Mouse (Mus musculus) activated CD4-positive, CD25-positive, alpha-beta regulatory T cell, adult 4 months (primary cell): Measurements from ENCODE around the gene Nucks1. TPM values are rescaled to one million over a fixed set of nuclear protein-coding genes. Genes with fewer than 3 reads are reported as not detected.

Source experiments
- ATAC-seq: one replicate; pipeline ENCODE4 v1.8.0; 2017
- polyA plus RNA-seq, 2 experiments: library from polyadenylated mRNA; unstranded; fragments of 100-300 nt; shearing (Covaris generic); gene quantifications; one replicate each; pipeline ENCODE4 v1.2.1; 2017

Nucks1 gene
- polyA plus RNA-seq, 2 experiments from 2014 or later = 41.6 to 44.3 TPM

- ATAC-seq = no peak
These were observed 11.8 kb downstream of the Nucks1 start for GRCm38 (mm10) chr1:131922100-131922499.

DNA sequence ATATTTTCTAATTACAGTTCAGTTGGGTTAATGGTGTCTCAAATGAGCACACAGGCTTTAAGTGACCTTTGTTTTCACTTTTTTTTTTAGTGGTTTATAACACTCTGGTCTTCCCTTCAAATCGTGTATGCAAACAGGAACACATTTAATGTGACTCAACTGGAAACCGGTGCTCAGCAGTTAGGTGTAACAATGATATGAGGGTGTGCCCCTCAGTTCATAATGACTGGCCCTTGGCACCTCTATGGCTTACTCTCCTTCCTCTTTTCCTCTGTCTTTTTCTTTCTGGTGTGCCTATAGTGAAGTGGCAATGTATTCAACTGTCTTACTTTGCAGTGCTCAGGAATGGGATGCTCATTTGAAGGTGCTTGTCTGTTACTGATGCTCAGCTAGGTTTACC lies 23.1 kb downstream of the Nucks1 start:
- no peak for ATAC-seq

- ATAC-seq = no peak
These were observed 27.4 kb downstream of the Nucks1 start for GRCm38 (mm10) chr1:131937659-131938305.

GRCm38 (mm10) chr1:131938811-131939210 lies 28.5 kb downstream of the Nucks1 start:
- no peak for ATAC-seq

DNA sequence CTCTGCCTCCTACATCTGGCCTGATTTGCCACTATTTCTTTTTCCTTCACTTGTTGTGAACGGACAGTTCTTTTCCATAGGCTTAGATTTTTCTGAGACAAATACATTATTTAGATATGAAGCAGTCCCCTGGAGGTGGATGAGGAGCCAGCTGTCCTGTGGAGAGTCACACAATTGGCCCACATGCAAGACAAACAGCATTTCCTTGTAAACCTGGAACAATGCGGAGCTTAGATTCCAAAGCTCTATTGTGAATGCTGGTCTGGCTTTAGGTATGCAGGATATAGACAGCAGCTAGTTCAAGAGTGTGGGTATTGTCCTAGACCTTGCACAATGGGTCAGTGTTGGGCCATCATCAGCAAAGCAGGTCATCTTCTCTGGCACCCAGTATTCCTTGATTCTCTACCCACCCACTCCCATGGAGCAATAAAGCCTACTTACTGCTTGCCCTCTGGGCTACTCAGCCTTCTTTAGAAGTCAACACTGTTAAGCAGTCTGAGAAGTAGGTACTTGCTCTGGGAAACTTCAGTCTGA lies 30.4 kb downstream of the Nucks1 start:
- ATAC-seq = no peak

DNA sequence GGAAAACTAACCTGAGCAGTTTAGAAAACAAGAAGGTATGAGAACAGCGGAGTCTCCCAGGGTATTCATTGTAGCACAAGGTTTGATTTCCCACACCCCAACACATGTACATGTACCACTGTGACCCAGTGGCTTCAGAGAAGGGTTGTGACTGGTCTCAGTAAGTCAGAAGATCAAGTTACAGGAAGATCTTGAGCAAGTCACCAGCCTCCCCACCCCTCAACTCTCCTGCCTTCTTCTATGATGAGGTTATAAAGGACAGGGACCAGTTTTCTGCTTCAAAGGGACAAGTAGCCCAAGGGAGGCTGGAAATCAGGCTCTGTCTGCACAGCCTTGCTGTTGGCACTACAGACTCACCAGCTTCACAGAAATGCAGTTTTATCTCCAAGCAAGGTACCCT lies 31.2 kb downstream of the Nucks1 start:
- ATAC-seq = no peak

GRCm38 (mm10) chr1:131942621-131943590 lies 32.6 kb downstream of the Nucks1 start:
- ATAC-seq = no peak

- no peak for ATAC-seq
These were observed 35.5 kb downstream of the Nucks1 start for GRCm38 (mm10) chr1:131945674-131946440.

DNA sequence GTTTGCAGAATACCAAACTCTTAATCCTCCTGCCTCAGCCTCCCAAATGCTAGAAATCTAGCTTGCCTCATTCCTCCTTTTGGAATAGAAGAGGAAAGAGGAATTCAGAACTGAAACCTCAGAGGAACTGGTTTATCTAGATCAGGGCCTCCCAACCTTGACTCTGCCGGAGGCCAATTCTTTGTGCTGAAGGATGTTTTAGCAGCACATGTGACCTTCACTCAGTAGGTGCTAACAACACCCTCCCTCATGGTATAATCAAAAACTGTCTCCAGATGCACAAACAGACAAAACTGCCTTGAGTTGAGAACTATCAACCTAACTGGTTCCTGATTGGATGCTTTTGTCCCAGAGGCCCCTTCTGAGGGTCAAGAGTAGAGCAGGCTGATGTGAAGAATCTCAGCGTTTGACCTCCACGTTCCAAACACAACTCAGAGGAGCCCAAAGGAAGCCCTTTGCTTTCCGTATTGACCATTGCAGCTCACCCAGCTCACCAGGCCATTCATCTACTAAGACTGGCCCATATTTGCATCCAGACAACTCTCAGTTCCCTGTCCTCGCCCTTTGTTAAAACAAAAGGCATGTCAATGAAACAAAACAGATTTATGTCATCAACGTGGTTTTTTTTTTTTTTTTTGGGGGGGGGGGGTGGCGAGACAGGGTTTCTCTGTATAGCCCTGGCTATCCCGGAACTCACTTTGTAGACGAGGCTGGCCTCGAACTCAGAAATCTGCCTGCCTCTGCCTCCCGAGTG lies 36.3 kb downstream of the Nucks1 start:
- ATAC-seq = no peak

DNA sequence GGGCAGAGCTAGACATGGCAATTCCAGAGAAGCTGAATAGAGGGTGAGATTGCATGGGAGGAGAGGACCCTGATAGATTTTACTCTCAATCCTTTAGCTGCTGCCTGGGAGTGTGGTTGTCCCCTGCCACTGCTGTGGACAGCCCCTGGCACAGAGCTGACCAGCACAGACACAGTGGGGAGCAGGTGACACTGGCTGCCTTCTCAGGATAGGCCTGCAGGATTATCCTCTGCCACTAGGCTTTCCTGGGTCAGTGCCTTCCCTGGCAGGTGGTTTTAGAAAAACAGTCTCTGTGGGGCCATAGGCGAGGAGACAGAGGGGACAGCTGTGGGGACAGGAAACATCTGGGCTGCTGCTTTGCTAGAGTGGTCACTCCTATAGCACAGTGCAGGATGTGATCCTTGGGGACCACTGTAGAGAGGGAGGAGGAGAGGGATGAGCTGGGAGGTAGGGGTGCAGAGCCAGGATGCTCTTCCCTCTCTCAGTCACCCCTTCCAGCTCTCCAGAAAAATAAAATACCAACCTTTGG lies 37.7 kb downstream of the Nucks1 start:
- no peak for ATAC-seq

DNA sequence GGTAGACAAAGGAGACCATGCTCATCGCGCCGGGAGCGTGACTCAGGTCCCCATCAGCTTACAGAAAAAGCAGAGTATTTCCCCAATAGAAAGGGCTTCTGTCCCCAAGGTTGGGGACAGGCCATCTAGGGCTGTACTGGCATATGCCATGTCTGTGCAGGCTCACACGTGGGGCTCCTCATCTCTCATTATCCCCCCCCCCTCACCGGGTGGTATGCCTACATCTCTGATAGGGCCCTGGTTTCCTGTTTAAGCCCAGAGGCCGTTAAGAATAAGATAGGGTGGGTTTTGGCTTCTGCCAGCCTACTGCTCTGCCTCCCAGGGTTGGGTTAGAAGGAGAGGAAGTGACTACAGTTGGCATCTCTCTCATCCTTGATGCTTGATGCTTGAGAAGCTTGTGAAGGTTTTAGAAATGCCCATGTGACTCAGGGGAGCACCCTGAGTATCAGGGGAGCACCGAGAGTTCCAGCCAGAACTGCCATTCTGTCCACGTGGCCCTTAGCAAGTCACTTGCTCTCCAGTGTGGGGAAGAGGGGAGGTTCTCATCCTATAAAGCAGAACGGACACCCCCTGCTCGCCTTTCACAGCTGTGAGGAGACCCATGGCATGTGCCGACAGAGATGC lies 44.0 kb downstream of the Nucks1 start:
- no peak for ATAC-seq

GRCm38 (mm10) chr1:131955131-131955757 lies 44.9 kb downstream of the Nucks1 start:
- no peak for ATAC-seq

DNA sequence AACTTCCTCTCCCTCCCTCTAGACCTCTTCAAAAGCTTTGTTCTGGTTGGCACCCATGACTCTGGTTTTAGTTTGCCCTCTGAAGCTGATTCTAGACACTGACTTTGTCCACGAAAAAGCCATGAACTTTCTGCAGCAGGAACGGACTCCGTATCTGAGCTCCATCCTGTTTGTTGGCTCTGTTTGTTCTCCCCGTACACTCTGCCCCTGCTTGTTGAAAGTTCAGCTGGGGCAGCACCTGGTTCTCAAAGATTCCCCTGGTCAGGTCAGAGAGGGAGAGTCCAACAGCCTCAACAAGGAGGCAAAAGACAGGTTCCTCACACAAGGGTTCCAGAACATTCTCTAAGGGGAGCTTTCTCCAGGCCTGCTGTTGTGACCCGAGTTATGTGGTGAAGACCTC lies 47.1 kb downstream of the Nucks1 start:
- no peak for ATAC-seq

DNA sequence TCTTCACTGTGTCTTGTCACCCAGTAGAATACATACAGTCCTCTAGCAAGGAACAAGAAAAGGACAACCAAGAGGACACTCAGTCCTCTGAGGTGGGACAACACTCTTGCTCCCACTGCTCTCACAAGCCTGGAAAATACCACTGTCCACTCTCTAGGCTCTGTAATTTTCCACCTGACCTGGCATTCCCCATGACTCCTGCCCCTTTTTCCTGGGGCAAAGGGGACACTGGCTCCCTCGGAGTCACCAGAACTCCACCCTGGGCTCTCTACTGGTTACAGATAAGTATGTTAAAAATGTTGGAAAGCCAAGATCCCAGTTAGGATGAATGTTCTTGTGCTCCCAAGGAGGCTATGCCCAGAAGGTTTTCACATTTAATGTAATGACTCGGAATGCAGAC lies 50.7 kb downstream of the Nucks1 start:
- ATAC-seq = no peak

GRCm38 (mm10) chr1:131962606-131963084 lies 52.3 kb downstream of the Nucks1 start, which contains the start of gene Slc45a3:
Slc45a3 (plus strand) TSS chr1:131962967.
- no peak for ATAC-seq

DNA sequence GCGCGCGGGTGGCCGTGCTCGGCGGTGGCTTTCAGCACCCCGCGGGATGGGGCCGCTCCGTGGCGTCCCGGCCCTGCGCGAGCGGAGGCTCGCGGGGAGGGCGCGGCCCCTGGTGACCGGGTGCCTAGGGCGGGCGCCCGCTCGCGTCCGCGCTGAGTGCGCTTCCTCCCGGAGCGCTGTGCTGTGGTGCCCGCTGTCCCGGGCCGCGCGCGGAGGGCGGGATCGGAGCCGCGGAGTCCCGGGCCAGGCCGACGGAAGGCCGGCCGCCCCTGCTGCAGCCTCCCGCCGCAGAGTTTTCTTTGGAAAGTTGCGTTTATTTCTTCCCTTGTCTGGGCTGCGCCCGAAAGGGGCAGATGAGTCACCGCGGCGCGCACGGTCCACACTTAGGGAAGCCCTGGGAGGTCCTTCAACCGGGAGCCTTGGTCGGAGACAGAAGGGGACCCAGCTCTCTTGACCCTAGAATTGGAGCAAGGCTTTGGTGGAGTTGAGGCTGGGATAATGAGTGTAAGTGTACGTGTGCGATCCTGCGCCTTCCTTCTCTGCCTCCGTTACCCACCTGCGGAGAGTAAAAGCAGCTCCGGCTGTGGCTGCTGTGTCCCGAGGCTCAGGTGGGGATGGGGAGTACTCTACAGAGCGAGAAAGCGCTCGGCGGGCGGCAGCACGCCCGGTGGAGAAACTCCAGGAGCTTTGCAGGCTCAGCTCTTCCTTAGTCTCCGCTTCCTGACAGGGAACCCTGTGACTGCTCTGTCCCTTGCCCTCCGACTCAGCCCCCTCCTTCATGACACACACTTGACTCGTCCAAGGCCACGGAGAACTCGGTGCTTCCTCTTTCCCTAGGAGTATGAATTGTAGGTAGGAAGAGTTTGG lies 53.0 kb downstream of the Nucks1 start:
- no peak for ATAC-seq

GRCm38 (mm10) chr1:131964100-131964499 lies 53.8 kb downstream of the Nucks1 start:
- ATAC-seq = no peak

DNA sequence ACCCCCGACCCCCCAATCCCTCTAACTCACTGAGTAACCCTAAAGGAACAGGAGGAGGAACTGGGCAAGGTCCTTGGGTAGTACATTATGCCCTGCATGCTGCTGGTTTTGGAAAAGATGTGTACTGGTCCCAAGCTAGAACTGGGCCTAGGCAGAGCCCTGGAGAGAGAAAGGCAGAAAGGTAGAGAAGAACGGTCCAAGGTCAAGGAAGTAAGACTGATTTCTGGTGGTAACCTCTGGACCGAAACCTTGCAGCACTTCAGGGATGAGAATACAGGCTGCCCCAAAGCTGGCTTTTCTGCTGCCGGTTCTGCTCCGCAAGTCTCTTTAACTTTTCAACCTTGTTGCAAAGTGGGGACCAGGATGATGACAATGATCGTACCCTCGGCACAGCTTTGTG lies 54.2 kb downstream of the Nucks1 start:
- no peak for ATAC-seq

DNA sequence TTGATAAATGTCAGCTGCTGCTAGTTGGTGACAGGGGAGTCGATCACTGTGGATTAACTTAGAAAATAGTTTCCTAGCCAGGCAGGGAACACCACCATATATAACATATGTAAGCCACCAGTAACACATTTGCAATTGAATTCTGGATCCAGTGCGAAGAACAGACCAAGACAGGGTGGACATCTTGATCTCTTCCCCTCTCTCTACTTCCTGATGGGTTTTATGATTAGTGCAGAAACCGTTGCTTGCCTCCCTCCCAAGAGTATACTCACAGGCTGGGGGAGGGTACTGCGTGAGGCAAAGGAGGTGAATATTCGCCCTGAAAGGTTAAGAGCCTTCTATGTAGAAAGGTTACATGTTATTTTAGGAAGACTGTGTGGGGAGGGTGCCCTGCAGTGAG lies 55.5 kb downstream of the Nucks1 start:
- no peak for ATAC-seq

- ATAC-seq = no peak
These were observed 57.0 kb downstream of the Nucks1 start for GRCm38 (mm10) chr1:131967336-131967735.
